Mouse (Mus musculus): ENCODE data around the gene Dnlz. TPM values are rescaled to one million over a fixed set of nuclear protein-coding genes. Genes with fewer than 3 reads are reported as not detected.

Gene Dnlz
- total and polyA plus RNA-seq, 3 experiments, result 7.6 to 14.2 (median 9.4) TPM

DNA sequence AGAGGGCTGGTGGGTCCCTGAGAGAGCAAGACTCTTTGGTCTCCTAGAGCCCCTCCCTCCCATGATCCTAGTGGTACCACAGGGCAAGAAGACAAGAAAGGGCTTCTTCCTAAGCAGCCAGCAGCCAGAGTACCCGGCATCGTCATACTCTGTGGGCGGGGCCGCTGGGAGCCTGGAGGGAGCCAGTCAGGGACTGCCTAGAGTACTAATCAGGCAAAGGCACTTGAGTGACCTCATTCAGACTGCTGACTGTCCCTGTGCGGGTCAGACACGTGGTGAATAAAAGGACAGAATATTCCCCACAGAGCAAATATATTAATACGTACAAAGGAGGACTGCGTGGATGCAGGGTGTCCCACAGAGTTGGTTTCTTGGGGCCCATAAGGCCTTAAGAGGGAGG, 22.5 kb downstream of the Dnlz start:
- no peaks in the 10 kb centered on the region for H3K36me3 ChIP-seq (replicated peaks)
- ATAC-seq (ENCODE audit: extremely low read depth, insufficient number of reproducible peaks, low FRiP score, poor library complexity, severe bottlenecking), result no peak; the same call in 1 of the 2 replicates
- peaks cover 13% of the 10 kb centered on the region for H3K4me1 ChIP-seq (ENCODE audit: insufficient read depth, low read depth, low read length)
- no peak for DNase-seq (ENCODE audit: low spot score)
- peaks cover 63% of the 10 kb centered on the region for H3K27me3 ChIP-seq (ENCODE audit: insufficient read depth, low read length)
- H3K4me3 ChIP-seq (ENCODE audit: low read depth, low read length), result no peak overlapping the region
- H3K9me3 ChIP-seq (replicated peaks), result no peaks in the 10 kb centered on the region
- no peak for TF ChIP-seq GATA1 (IDR thresholded peaks at IDR 0.05; ENCODE audit: borderline replicate concordance, low read length)
- no peak for TF ChIP-seq CTCF (IDR thresholded peaks at IDR 0.05; ENCODE audit: low read depth, low read length)
- TF ChIP-seq TAL1 (conservative IDR thresholded peaks at IDR 0.05; ENCODE audit: low read depth, low read length), result no peak
- TF ChIP-seq GATA2 (IDR thresholded peaks at IDR 0.05; ENCODE audit: borderline replicate concordance, low read depth, low read length), result no peak

- TF ChIP-seq POLR2AphosphoS5 (IDR thresholded peaks at IDR 0.05; ENCODE audit: insufficient replicate concordance, low read depth, low read length), result no peak
- no peak for TF ChIP-seq CTCF (IDR thresholded peaks at IDR 0.05; ENCODE audit: low read depth, low read length)
- TF ChIP-seq TAL1 (conservative IDR thresholded peaks at IDR 0.05; ENCODE audit: low read depth, low read length), result no peak
- no peak for TF ChIP-seq GATA1 (IDR thresholded peaks at IDR 0.05; ENCODE audit: borderline replicate concordance, low read length)
- no peak for TF ChIP-seq GATA2 (IDR thresholded peaks at IDR 0.05; ENCODE audit: borderline replicate concordance, low read depth, low read length)
- peaks cover 73% of the 10 kb centered on the region for H3K27me3 ChIP-seq (ENCODE audit: insufficient read depth, low read length)
- no peak for ATAC-seq (ENCODE audit: extremely low read depth, insufficient number of reproducible peaks, low FRiP score, poor library complexity, severe bottlenecking)
- no peaks in the 10 kb centered on the region for H3K9me3 ChIP-seq (replicated peaks)
- no peak for DNase-seq (ENCODE audit: low spot score)
- peaks cover 13% of the 10 kb centered on the region for H3K4me1 ChIP-seq (ENCODE audit: insufficient read depth, low read depth, low read length)
- H3K4me3 ChIP-seq (ENCODE audit: low read depth, low read length), result no peak overlapping the region
- H3K36me3 ChIP-seq (replicated peaks), result no peaks in the 10 kb centered on the region
Observed at GRCm38 (mm10) chr2:26327852-26328251, 24.1 kb downstream of the Dnlz start.

GRCm38 (mm10) chr2:26325386-26326181, 26.3 kb downstream of the Dnlz start:
- no peaks in the 10 kb centered on the region for H3K36me3 ChIP-seq (replicated peaks)
- no peaks in the 10 kb centered on the region for H3K9me3 ChIP-seq (replicated peaks)
- TF ChIP-seq TAL1 (conservative IDR thresholded peaks at IDR 0.05; ENCODE audit: low read depth, low read length) (no peak), GATA2 (IDR thresholded peaks at IDR 0.05; ENCODE audit: borderline replicate concordance, low read depth, low read length) (no peak), CTCF (IDR thresholded peaks at IDR 0.05; ENCODE audit: low read depth, low read length) (peak; percentile 91), POLR2AphosphoS5 (IDR thresholded peaks at IDR 0.05; ENCODE audit: insufficient replicate concordance, low read depth, low read length) (no peak)
- no peak overlapping the region for H3K4me3 ChIP-seq (ENCODE audit: low read depth, low read length)
- H3K4me1 ChIP-seq (ENCODE audit: insufficient read depth, low read depth, low read length), result peaks cover 13% of the 10 kb centered on the region
- DNase-seq (ENCODE audit: low spot score) (peak; percentile 78), ATAC-seq (ENCODE audit: extremely low read depth, insufficient number of reproducible peaks, low FRiP score, poor library complexity, severe bottlenecking) (no peak)
- H3K27me3 ChIP-seq (ENCODE audit: insufficient read depth, low read length), result peaks cover 66% of the 10 kb centered on the region

GRCm38 (mm10) chr2:26324917-26325316, 27.0 kb downstream of the Dnlz start:
- TF ChIP-seq CTCF (IDR thresholded peaks at IDR 0.05; ENCODE audit: low read depth, low read length), result no peak
- TF ChIP-seq TAL1 (conservative IDR thresholded peaks at IDR 0.05; ENCODE audit: low read depth, low read length), result no peak
- no peak for TF ChIP-seq GATA1 (IDR thresholded peaks at IDR 0.05; ENCODE audit: borderline replicate concordance, low read length)
- Histone ChIP-seq H3K27me3 (ENCODE audit: insufficient read depth, low read length) (peaks cover 66% of the 10 kb centered on the region), H3K4me1 (ENCODE audit: insufficient read depth, low read depth, low read length) (peaks cover 13% of the 10 kb centered on the region), H3K36me3 (replicated peaks) (no peaks in the 10 kb centered on the region), H3K9me3 (replicated peaks) (no peaks in the 10 kb centered on the region), H3K4me3 (ENCODE audit: low read depth, low read length) (no peak overlapping the region)
- no peak for ATAC-seq (ENCODE audit: extremely low read depth, insufficient number of reproducible peaks, low FRiP score, poor library complexity, severe bottlenecking)
- no peak for DNase-seq (ENCODE audit: low spot score)

GRCm38 (mm10) chr2:26323589-26324325, 28.2 kb downstream of the Dnlz start:
- no peak overlapping the region for H3K4me3 ChIP-seq (ENCODE audit: low read depth, low read length)
- DNase-seq (ENCODE audit: low spot score), result no peak
- no peaks in the 10 kb centered on the region for H3K9me3 ChIP-seq (replicated peaks)
- H3K27me3 ChIP-seq (ENCODE audit: insufficient read depth, low read length), result peaks cover 68% of the 10 kb centered on the region
- H3K36me3 ChIP-seq (replicated peaks), result no peaks in the 10 kb centered on the region
- ATAC-seq (ENCODE audit: extremely low read depth, insufficient number of reproducible peaks, low FRiP score, poor library complexity, severe bottlenecking), result no peak
- peaks cover 13% of the 10 kb centered on the region for H3K4me1 ChIP-seq (ENCODE audit: insufficient read depth, low read depth, low read length)
- TF ChIP-seq CTCF (IDR thresholded peaks at IDR 0.05; ENCODE audit: low read depth, low read length) (no peak), POLR2AphosphoS5 (IDR thresholded peaks at IDR 0.05; ENCODE audit: insufficient replicate concordance, low read depth, low read length) (no peak), TAL1 (conservative IDR thresholded peaks at IDR 0.05; ENCODE audit: low read depth, low read length) (no peak), GATA1 (IDR thresholded peaks at IDR 0.05; ENCODE audit: borderline replicate concordance, low read length) (no peak), GATA2 (IDR thresholded peaks at IDR 0.05; ENCODE audit: borderline replicate concordance, low read depth, low read length) (no peak)
